Mouse (Mus musculus): ENCODE data around the gene Arhgef2. TPM values are rescaled to one million over a fixed set of nuclear protein-coding genes. Genes with fewer than 3 reads are reported as not detected.
"Not testable (repeated sequence)": the region's sequence is repeated elsewhere in the genome, so short reads cannot be mapped to it uniquely, and the experiment has no call there.

Gene Arhgef2
- polyA plus RNA-seq (2015; fragmentation: Nextera tagmentation; extraction: Ambion mirVana) = 170 and 229 TPM in 2 replicates

DNA sequence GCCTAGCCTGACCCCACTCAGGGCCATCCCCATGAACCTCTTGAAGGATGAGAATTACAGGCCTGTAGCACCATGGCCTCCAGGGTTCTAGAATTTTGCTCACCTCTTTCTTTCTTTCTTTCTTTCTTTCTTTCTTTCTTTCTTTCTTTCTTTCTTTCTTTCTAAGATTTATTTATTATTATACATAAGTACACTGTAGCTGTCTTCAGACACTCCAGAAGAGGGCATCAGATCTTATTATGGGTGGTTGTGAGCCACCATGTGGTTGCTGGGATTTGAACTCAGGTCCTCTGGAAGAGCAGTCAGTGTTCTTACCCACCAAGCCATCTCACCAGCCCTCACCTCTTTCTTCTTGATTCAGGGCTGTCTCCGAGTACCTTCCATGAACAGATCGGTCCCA is at the start of gene Arhgef2:
TSS of gene Arhgef2 (plus strand) at position 301 of the 400 bp plus-strand sequence.
- not testable (repeated sequence) for H3K4me2 ChIP-seq (replicated peaks; ENCODE audit: low read depth, low read length); H3K4me1 ChIP-seq (ENCODE audit: insufficient read depth, low read depth, low read length); H3K36me3 ChIP-seq (ENCODE audit: insufficient read depth, low read length); H3K4me3 ChIP-seq (ENCODE audit: low read depth, low read length); ATAC-seq; H3K27ac ChIP-seq (ENCODE audit: low read length); H3K9me3 ChIP-seq (ENCODE audit: low read length); H3K9ac ChIP-seq (replicated peaks; ENCODE audit: low read depth); DNase-seq (ENCODE audit: low spot score); H3K27me3 ChIP-seq (replicated peaks; ENCODE audit: insufficient read depth, low read length)
- 96% methylated on average over 2 of the region's 2 CpGs for WGBS

DNA sequence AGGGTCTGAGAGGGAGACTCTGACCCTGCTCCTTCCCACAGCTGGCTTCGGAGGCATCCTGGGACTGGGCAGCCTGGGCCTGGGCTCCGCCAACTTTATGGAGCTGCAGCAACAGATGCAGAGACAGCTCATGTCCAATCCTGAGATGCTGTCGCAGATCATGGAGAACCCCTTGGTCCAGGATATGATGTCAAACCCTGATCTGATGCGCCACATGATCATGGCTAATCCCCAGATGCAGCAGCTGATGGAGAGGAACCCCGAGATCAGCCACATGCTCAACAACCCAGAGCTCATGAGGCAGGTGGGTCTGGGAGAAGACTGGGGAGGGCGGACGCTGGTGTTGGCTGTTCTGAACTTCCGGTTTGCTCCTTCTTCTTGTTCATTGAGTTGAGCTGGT is 49.1 kb upstream of the Arhgef2 start:
- ATAC-seq = no peak
- no peaks in the 10 kb centered on the region for H3K9me3 ChIP-seq (ENCODE audit: low read length)
- H3K4me2 ChIP-seq (replicated peaks; ENCODE audit: low read depth, low read length) = no peak overlapping the region
- no peak for DNase-seq (ENCODE audit: low spot score)
- TF ChIP-seq CTCF (IDR thresholded peaks at IDR 0.05) = no peak
- TF ChIP-seq EP300 (IDR thresholded peaks at IDR 0.05) = no peak
- H3K27ac ChIP-seq (ENCODE audit: low read length) = no peak overlapping the region
- peaks cover 25% of the 10 kb centered on the region; the same call in 1 of the 2 replicates for H3K36me3 ChIP-seq (ENCODE audit: insufficient read depth, low read length)
- H3K4me3 ChIP-seq (ENCODE audit: low read depth, low read length) = no peak overlapping the region
- no peak overlapping the region for H3K9ac ChIP-seq (replicated peaks; ENCODE audit: low read depth)
- H3K27me3 ChIP-seq (replicated peaks; ENCODE audit: insufficient read depth, low read length) = no peaks in the 10 kb centered on the region
- H3K4me1 ChIP-seq (ENCODE audit: insufficient read depth, low read depth, low read length) = peaks cover 11% of the 10 kb centered on the region; the same call in 1 of the 2 replicates
- 94% methylated on average over 8 of the region's 8 CpGs for WGBS

DNA sequence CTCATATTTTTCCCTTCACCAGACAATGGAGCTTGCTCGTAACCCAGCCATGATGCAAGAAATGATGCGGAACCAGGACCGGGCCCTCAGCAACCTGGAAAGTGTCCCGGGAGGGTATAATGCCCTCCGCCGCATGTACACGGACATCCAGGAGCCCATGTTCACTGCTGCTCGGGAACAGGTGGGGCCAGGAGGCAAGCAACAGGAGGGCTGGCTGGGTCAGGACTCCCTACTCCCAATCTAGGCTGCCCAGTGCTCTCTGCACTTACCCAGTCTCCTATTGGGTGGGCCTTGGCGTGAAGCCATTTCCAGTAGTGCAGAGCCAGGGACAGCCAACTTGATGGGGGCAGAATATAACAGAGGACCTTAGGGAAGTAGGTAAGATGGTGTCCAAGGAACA is 46.2 kb upstream of the Arhgef2 start:
- DNase-seq (ENCODE audit: low spot score) = no peak
- Histone ChIP-seq H3K9me3 (ENCODE audit: low read length) (no peaks in the 10 kb centered on the region), H3K4me3 (ENCODE audit: low read depth, low read length) (no peak overlapping the region), H3K27me3 (replicated peaks; ENCODE audit: insufficient read depth, low read length) (no peaks in the 10 kb centered on the region), H3K27ac (ENCODE audit: low read length) (no peak overlapping the region), H3K36me3 (ENCODE audit: insufficient read depth, low read length) (peaks cover 43% of the 10 kb centered on the region), H3K4me1 (ENCODE audit: insufficient read depth, low read depth, low read length) (peaks cover 2% of the 10 kb centered on the region; the same call in 1 of the 2 replicates), H3K4me2 (replicated peaks; ENCODE audit: low read depth, low read length) (no peak overlapping the region), H3K9ac (replicated peaks; ENCODE audit: low read depth) (no peak overlapping the region)
- 97% methylated on average over 9 of the region's 9 CpGs for WGBS
- TF ChIP-seq CTCF (IDR thresholded peaks at IDR 0.05) (no peak), EP300 (IDR thresholded peaks at IDR 0.05) (no peak)
- ATAC-seq = no peak

DNA sequence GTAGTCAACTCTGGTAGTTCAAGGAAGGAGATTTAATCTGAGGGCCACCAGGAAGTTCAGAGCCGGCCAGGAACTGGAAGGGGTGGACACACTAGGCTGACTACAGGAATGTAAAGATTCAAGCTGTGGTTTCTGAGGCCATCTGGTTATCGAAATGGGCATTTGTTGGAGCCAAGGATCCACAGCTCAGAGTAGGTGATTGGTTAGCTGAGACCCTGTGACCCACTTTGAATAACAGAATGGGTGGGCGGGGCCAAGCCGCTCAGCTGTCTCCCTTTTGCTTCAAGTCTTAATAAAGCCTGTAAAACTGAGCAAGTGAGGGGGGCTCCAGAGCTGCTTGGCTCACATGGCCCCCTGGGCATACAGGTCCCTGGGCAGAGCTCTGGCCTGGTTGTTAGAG is 43.8 kb upstream of the Arhgef2 start:
- Histone ChIP-seq H3K36me3 (ENCODE audit: insufficient read depth, low read length) (peaks cover 56% of the 10 kb centered on the region), H3K27ac (ENCODE audit: low read length) (no peak overlapping the region), H3K4me2 (replicated peaks; ENCODE audit: low read depth, low read length) (no peak overlapping the region), H3K4me1 (ENCODE audit: insufficient read depth, low read depth, low read length) (no peaks in the 10 kb centered on the region), H3K27me3 (replicated peaks; ENCODE audit: insufficient read depth, low read length) (no peaks in the 10 kb centered on the region), H3K4me3 (ENCODE audit: low read depth, low read length) (no peak overlapping the region), H3K9ac (replicated peaks; ENCODE audit: low read depth) (no peak overlapping the region), H3K9me3 (ENCODE audit: low read length) (no peaks in the 10 kb centered on the region)
- WGBS = 68% methylated on average over 4 of the region's 4 CpGs
- DNase-seq (ENCODE audit: low spot score) (no peak), ATAC-seq (no peak)
- TF ChIP-seq EP300 (IDR thresholded peaks at IDR 0.05) (no peak), CTCF (IDR thresholded peaks at IDR 0.05) (no peak)

DNA sequence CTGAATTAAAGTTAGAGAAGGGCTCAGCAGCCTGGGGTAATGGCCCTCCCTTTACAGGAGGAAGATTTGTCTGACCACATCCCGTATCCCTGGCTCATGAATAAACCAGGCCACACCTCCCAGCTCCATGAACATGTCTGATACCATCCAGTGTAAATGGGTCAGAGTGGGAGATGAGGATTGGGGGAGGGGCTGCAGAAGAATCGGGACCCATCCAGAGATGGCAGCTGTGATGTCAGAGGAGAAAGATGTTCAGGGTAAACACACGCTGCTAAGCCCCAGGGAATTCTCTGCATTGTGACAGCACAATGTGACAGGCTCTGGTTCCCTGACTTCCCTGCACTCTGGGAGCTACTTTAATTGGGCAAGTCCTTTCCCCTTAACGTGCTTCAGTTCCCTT is 42.3 kb upstream of the Arhgef2 start:
- H3K4me2 ChIP-seq (replicated peaks; ENCODE audit: low read depth, low read length) = no peak overlapping the region
- no peaks in the 10 kb centered on the region for H3K9me3 ChIP-seq (ENCODE audit: low read length)
- ATAC-seq = peak; percentile 26; the same call in 1 of the 2 replicates
- H3K27ac ChIP-seq (ENCODE audit: low read length) = no peak overlapping the region
- TF ChIP-seq CTCF (IDR thresholded peaks at IDR 0.05) (no peak), EP300 (IDR thresholded peaks at IDR 0.05) (no peak)
- no peak overlapping the region for H3K9ac ChIP-seq (replicated peaks; ENCODE audit: low read depth)
- DNase-seq (ENCODE audit: low spot score) = no peak
- WGBS = 72% methylated on average over 4 of the region's 4 CpGs
- H3K4me1 ChIP-seq (ENCODE audit: insufficient read depth, low read depth, low read length) = no peaks in the 10 kb centered on the region
- peaks cover 56% of the 10 kb centered on the region for H3K36me3 ChIP-seq (ENCODE audit: insufficient read depth, low read length)
- no peaks in the 10 kb centered on the region for H3K27me3 ChIP-seq (replicated peaks; ENCODE audit: insufficient read depth, low read length)
- H3K4me3 ChIP-seq (ENCODE audit: low read depth, low read length) = no peak overlapping the region

DNA sequence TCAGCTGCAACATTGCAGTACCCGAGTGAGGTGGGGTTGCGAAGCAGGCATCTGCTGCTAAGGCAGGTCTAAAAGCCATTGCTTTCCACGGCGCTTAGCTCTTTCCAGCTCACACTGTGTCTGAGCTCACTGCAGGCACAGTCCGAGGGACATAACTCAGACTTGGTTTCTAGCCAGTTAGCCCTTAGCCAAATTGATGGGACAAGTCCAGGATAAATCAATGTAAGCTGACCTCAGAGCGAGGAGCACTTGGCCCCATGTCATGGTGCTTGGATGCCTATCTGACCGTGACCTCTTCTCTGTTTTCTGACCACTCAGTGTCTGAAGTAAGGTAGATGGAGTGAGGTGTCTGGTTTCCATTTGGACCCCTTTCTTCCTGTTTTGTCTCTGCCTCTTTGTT is 41.8 kb upstream of the Arhgef2 start:
- no peak overlapping the region for H3K27ac ChIP-seq (ENCODE audit: low read length)

DNA sequence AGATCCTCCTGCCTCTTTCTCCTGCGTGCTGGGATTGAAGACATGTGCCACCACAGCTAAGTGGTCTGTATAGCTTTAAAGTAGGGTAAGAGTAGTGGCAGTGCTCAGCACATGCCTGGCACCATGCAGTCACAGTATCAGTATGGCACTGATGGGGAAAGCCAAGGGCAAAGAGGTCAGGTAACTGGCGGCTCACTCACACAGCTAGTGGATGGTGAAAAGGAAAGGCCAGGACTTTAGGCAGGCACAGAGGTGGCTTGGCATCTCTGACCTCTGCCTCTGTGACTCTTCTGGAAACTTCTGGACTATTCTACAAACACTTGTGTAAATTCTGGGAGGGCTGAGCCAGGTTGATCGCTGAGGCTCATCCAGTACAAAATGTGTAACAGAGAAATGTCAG is 39.6 kb upstream of the Arhgef2 start:
- Histone ChIP-seq H3K9me3 (ENCODE audit: low read length) (no peaks in the 10 kb centered on the region), H3K9ac (replicated peaks; ENCODE audit: low read depth) (no peak overlapping the region), H3K36me3 (ENCODE audit: insufficient read depth, low read length) (peaks cover 55% of the 10 kb centered on the region), H3K27ac (ENCODE audit: low read length) (no peak overlapping the region), H3K4me2 (replicated peaks; ENCODE audit: low read depth, low read length) (no peak overlapping the region), H3K4me1 (ENCODE audit: insufficient read depth, low read depth, low read length) (no peaks in the 10 kb centered on the region), H3K4me3 (ENCODE audit: low read depth, low read length) (no peak overlapping the region), H3K27me3 (replicated peaks; ENCODE audit: insufficient read depth, low read length) (no peaks in the 10 kb centered on the region)
- no peak for TF ChIP-seq EP300 (IDR thresholded peaks at IDR 0.05)
- no peak for TF ChIP-seq CTCF (IDR thresholded peaks at IDR 0.05)
- WGBS = 97% methylated on average over 3 of the region's 3 CpGs
- DNase-seq (ENCODE audit: low spot score) = no peak
- ATAC-seq = no peak

More for the DNA sequence above, 41.8 kb upstream of the Arhgef2 start:
- ATAC-seq (no peak), DNase-seq (ENCODE audit: low spot score) (no peak)
- Histone ChIP-seq H3K4me3 (ENCODE audit: low read depth, low read length) (no peak overlapping the region), H3K4me2 (replicated peaks; ENCODE audit: low read depth, low read length) (no peak overlapping the region), H3K27me3 (replicated peaks; ENCODE audit: insufficient read depth, low read length) (no peaks in the 10 kb centered on the region), H3K9me3 (ENCODE audit: low read length) (no peaks in the 10 kb centered on the region), H3K9ac (replicated peaks; ENCODE audit: low read depth) (no peak overlapping the region), H3K36me3 (ENCODE audit: insufficient read depth, low read length) (peaks cover 59% of the 10 kb centered on the region), H3K4me1 (ENCODE audit: insufficient read depth, low read depth, low read length) (no peaks in the 10 kb centered on the region)
- TF ChIP-seq CTCF (IDR thresholded peaks at IDR 0.05) = no peak
- no peak for TF ChIP-seq EP300 (IDR thresholded peaks at IDR 0.05)
- 86% methylated on average over 7 of the region's 7 CpGs for WGBS
